Mouse (Mus musculus): Measurements from ENCODE around the gene Gfral. TPM values are rescaled to one million over a fixed set of nuclear protein-coding genes. Genes with fewer than 3 reads are reported as not detected.

Gene Gfral
- not detected in 2 replicates for polyA plus RNA-seq (2015; fragmentation: Nextera tagmentation; extraction: Ambion mirVana)

GRCm38 (mm10) chr9:76213557-76213956, at the start of gene Gfral:
Gfral (minus strand) TSS chr9:76213657.
- Histone ChIP-seq H3K4me2 (ENCODE audit: low read length) (no peak within 1 kb of the TSS), H3K9ac (ENCODE audit: low read depth, low read length) (no peak within 1 kb of the TSS), H3K4me3 (ENCODE audit: low read length) (no peak within 1 kb of the TSS), H3K4me1 (ENCODE audit: control insufficient read depth, insufficient read depth, low read depth, low read length) (no peaks in the 10 kb centered on the region), H3K27me3 (replicated peaks; ENCODE audit: control insufficient read depth, insufficient read depth, low read length) (no peaks in the 10 kb centered on the region), H3K9me3 (ENCODE audit: control insufficient read depth, low read length) (no peaks in the 10 kb centered on the region), H3K36me3 (ENCODE audit: control insufficient read depth, insufficient read depth, low read length) (no peaks in the 10 kb centered on the region), H3K27ac (ENCODE audit: low read depth, low read length) (no peak within 1 kb of the TSS)
- no peak for ATAC-seq
- 88% methylated on average over 2 of the region's 2 CpGs for WGBS

DNA sequence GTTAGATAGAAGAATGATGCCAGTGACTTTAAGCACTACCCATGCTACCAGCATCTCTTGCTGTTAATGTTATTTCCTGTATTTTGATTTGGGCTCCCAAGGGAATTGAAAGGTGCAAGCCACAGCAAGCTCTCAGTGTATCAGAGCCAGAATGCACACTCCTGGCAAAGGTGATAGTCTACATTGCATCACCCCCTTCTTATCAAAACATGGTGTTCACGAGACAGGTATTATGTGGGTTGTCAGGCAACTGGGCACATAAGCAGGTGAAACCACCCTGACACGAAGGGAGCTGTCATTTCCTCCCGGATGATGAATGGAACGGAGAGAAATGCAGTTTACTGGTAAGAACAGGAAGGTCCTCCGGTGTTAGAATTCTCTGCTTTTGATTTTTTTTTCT, 44.3 kb upstream of the Gfral start:
- H3K27me3 ChIP-seq (replicated peaks; ENCODE audit: control insufficient read depth, insufficient read depth, low read length): no peaks in the 10 kb centered on the region
- H3K4me3 ChIP-seq (ENCODE audit: low read length): no peak overlapping the region
- WGBS: 83% methylated on average over 5 of the region's 5 CpGs
- no peak for ATAC-seq
- no peaks in the 10 kb centered on the region for H3K36me3 ChIP-seq (ENCODE audit: control insufficient read depth, insufficient read depth, low read length)
- H3K4me1 ChIP-seq (ENCODE audit: control insufficient read depth, insufficient read depth, low read depth, low read length): no peaks in the 10 kb centered on the region
- no peak overlapping the region for H3K4me2 ChIP-seq (ENCODE audit: low read length)
- H3K9me3 ChIP-seq (ENCODE audit: control insufficient read depth, low read length): no peaks in the 10 kb centered on the region
- H3K27ac ChIP-seq (ENCODE audit: low read depth, low read length): no peak overlapping the region
- H3K9ac ChIP-seq (ENCODE audit: low read depth, low read length): no peak overlapping the region

- no peaks in the 10 kb centered on the region for H3K36me3 ChIP-seq (ENCODE audit: control insufficient read depth, insufficient read depth, low read length)
- H3K4me1 ChIP-seq (ENCODE audit: control insufficient read depth, insufficient read depth, low read depth, low read length): no peaks in the 10 kb centered on the region
- no peak overlapping the region for H3K4me2 ChIP-seq (ENCODE audit: low read length)
- 83% methylated on average over 7 of the region's 7 CpGs for WGBS
- no peaks in the 10 kb centered on the region for H3K9me3 ChIP-seq (ENCODE audit: control insufficient read depth, low read length)
- H3K27me3 ChIP-seq (replicated peaks; ENCODE audit: control insufficient read depth, insufficient read depth, low read length): no peaks in the 10 kb centered on the region
- no peak overlapping the region for H3K4me3 ChIP-seq (ENCODE audit: low read length)
- no peak overlapping the region for H3K9ac ChIP-seq (ENCODE audit: low read depth, low read length)
- no peak overlapping the region for H3K27ac ChIP-seq (ENCODE audit: low read depth, low read length)
- ATAC-seq: no peak
These were observed 39.1 kb upstream of the Gfral start for GRCm38 (mm10) chr9:76252544-76252943.

- WGBS: 87% methylated on average over 4 of the region's 4 CpGs
- Histone ChIP-seq H3K4me3 (ENCODE audit: low read length) (no peak overlapping the region), H3K4me2 (ENCODE audit: low read length) (no peak overlapping the region), H3K27me3 (replicated peaks; ENCODE audit: control insufficient read depth, insufficient read depth, low read length) (no peaks in the 10 kb centered on the region), H3K36me3 (ENCODE audit: control insufficient read depth, insufficient read depth, low read length) (no peaks in the 10 kb centered on the region), H3K4me1 (ENCODE audit: control insufficient read depth, insufficient read depth, low read depth, low read length) (no peaks in the 10 kb centered on the region), H3K9me3 (ENCODE audit: control insufficient read depth, low read length) (no peaks in the 10 kb centered on the region), H3K27ac (ENCODE audit: low read depth, low read length) (no peak overlapping the region), H3K9ac (ENCODE audit: low read depth, low read length) (no peak overlapping the region)
- no peak for ATAC-seq
These were observed 38.7 kb upstream of the Gfral start for GRCm38 (mm10) chr9:76252109-76252508.

GRCm38 (mm10) chr9:76242322-76242721, 28.9 kb upstream of the Gfral start:
- ATAC-seq: no peak
- Histone ChIP-seq H3K27me3 (replicated peaks; ENCODE audit: control insufficient read depth, insufficient read depth, low read length) (no peaks in the 10 kb centered on the region), H3K4me3 (ENCODE audit: low read length) (no peak overlapping the region), H3K36me3 (ENCODE audit: control insufficient read depth, insufficient read depth, low read length) (no peaks in the 10 kb centered on the region), H3K27ac (ENCODE audit: low read depth, low read length) (no peak overlapping the region), H3K4me1 (ENCODE audit: control insufficient read depth, insufficient read depth, low read depth, low read length) (no peaks in the 10 kb centered on the region), H3K4me2 (ENCODE audit: low read length) (no peak overlapping the region), H3K9me3 (ENCODE audit: control insufficient read depth, low read length) (no peaks in the 10 kb centered on the region), H3K9ac (ENCODE audit: low read depth, low read length) (no peak overlapping the region)
- 76% methylated on average over 1 of the region's 1 CpGs for WGBS

- Histone ChIP-seq H3K27me3 (replicated peaks; ENCODE audit: control insufficient read depth, insufficient read depth, low read length) (no peaks in the 10 kb centered on the region), H3K4me2 (ENCODE audit: low read length) (no peak overlapping the region), H3K4me3 (ENCODE audit: low read length) (no peak overlapping the region), H3K27ac (ENCODE audit: low read depth, low read length) (no peak overlapping the region), H3K4me1 (ENCODE audit: control insufficient read depth, insufficient read depth, low read depth, low read length) (peaks cover 2% of the 10 kb centered on the region; the same call in 1 of the 2 replicates), H3K9ac (ENCODE audit: low read depth, low read length) (no peak overlapping the region), H3K9me3 (ENCODE audit: control insufficient read depth, low read length) (no peaks in the 10 kb centered on the region), H3K36me3 (ENCODE audit: control insufficient read depth, insufficient read depth, low read length) (no peaks in the 10 kb centered on the region)
- 87% methylated on average over 5 of the region's 5 CpGs for WGBS
- ATAC-seq: no peak
These were observed 24.5 kb upstream of the Gfral start for GRCm38 (mm10) chr9:76237946-76238345.

GRCm38 (mm10) chr9:76237243-76237642, 23.8 kb upstream of the Gfral start:
- Histone ChIP-seq H3K4me3 (ENCODE audit: low read length) (no peak overlapping the region), H3K4me1 (ENCODE audit: control insufficient read depth, insufficient read depth, low read depth, low read length) (peaks cover 2% of the 10 kb centered on the region; the same call in 1 of the 2 replicates), H3K36me3 (ENCODE audit: control insufficient read depth, insufficient read depth, low read length) (no peaks in the 10 kb centered on the region), H3K4me2 (ENCODE audit: low read length) (peak overlapping the region; percentile 10; the same call in 1 of the 2 replicates), H3K27me3 (replicated peaks; ENCODE audit: control insufficient read depth, insufficient read depth, low read length) (no peaks in the 10 kb centered on the region), H3K27ac (ENCODE audit: low read depth, low read length) (no peak overlapping the region), H3K9ac (ENCODE audit: low read depth, low read length) (no peak overlapping the region), H3K9me3 (ENCODE audit: control insufficient read depth, low read length) (no peaks in the 10 kb centered on the region)
- WGBS: 62% methylated on average over 12 of the region's 12 CpGs
- 0 out of 2 replicates have a peak, but pooled peaks have one; percentile 40 for ATAC-seq

DNA sequence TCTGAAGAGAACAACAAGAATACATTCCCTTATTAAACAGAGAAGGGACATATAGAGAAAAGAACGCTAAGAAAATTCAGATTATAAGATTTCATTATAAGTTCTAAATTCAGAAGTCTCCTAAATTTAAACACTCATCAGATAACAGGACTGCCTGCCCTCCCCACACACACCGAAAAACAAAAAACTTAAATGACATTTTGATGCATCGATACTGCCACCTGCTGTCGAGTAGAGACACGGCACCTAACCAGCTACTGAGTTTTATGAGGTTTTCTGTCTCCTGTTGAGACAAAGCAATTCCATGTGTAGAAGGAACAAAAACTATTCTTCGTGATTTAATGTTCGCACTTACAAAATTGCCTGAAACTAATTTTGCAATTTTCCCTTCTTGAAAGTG, 23.2 kb upstream of the Gfral start:
- H3K4me1 ChIP-seq (ENCODE audit: control insufficient read depth, insufficient read depth, low read depth, low read length): peaks cover 2% of the 10 kb centered on the region; the same call in 1 of the 2 replicates
- no peak overlapping the region for H3K9ac ChIP-seq (ENCODE audit: low read depth, low read length)
- H3K9me3 ChIP-seq (ENCODE audit: control insufficient read depth, low read length): no peaks in the 10 kb centered on the region
- H3K27me3 ChIP-seq (replicated peaks; ENCODE audit: control insufficient read depth, insufficient read depth, low read length): no peaks in the 10 kb centered on the region
- peak; percentile 80 for ATAC-seq
- no peak overlapping the region; the same call in 1 of the 2 replicates for H3K4me3 ChIP-seq (ENCODE audit: low read length)
- WGBS: 1% methylated on average over 7 of the region's 7 CpGs
- peak overlapping the region; percentile 79 for H3K4me2 ChIP-seq (ENCODE audit: low read length)
- no peaks in the 10 kb centered on the region for H3K36me3 ChIP-seq (ENCODE audit: control insufficient read depth, insufficient read depth, low read length)
- no peak overlapping the region for H3K27ac ChIP-seq (ENCODE audit: low read depth, low read length)

DNA sequence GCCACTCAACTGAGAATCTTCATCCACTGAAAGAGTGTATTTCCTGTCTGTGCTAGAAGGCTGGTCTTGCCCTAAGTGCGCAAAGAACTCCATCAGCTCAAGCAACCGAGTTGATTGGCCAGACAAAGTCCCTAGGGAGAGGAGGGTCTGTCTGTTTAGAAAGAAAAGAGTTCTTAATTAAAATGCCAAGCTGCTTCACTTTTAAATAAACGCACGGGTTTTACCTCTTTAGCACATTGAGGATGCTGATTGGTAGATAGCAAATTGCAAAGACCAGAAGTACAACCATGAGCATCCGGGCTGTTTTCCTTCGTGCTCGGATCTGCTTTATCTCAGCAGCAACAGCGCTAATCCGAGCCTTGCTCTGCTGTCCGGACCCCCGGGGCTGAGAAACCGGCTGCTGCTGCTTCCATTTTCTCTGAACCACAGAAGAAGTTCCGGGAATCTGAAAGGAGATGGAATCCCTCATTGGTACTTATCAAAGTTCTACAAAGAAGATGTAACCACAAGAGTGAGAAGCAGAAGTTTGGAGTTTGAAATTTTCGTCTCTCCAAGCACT, 22.6 kb upstream of the Gfral start:
- H3K9ac ChIP-seq (ENCODE audit: low read depth, low read length): 0 out of 2 replicates have a peak overlapping the region, but pooled peaks have one; percentile 43
- H3K36me3 ChIP-seq (ENCODE audit: control insufficient read depth, insufficient read depth, low read length): no peaks in the 10 kb centered on the region
- H3K27me3 ChIP-seq (replicated peaks; ENCODE audit: control insufficient read depth, insufficient read depth, low read length): no peaks in the 10 kb centered on the region
- H3K9me3 ChIP-seq (ENCODE audit: control insufficient read depth, low read length): no peaks in the 10 kb centered on the region
- peak overlapping the region; percentile 79 for H3K4me2 ChIP-seq (ENCODE audit: low read length)
- ATAC-seq: peak; percentile 84
- peaks cover 2% of the 10 kb centered on the region; the same call in 1 of the 2 replicates for H3K4me1 ChIP-seq (ENCODE audit: control insufficient read depth, insufficient read depth, low read depth, low read length)
- WGBS: 4% methylated on average over 14 of the region's 14 CpGs
- no peak overlapping the region for H3K27ac ChIP-seq (ENCODE audit: low read depth, low read length)
- H3K4me3 ChIP-seq (ENCODE audit: low read length): peak overlapping the region; percentile 39

Data from hindbrain, embryonic 16.5 days (tissue).